Mouse (Mus musculus): Measurements from ENCODE around the gene St6galnac6. TPM values are rescaled to one million over a fixed set of nuclear protein-coding genes. Genes with fewer than 3 reads are reported as not detected.
A peak's percentile ranks its signal among the peaks of the same experiment; 100 is the strongest.

St6galnac6 gene
- polyA plus RNA-seq, 1 experiment: 22.3 TPM

DNA sequence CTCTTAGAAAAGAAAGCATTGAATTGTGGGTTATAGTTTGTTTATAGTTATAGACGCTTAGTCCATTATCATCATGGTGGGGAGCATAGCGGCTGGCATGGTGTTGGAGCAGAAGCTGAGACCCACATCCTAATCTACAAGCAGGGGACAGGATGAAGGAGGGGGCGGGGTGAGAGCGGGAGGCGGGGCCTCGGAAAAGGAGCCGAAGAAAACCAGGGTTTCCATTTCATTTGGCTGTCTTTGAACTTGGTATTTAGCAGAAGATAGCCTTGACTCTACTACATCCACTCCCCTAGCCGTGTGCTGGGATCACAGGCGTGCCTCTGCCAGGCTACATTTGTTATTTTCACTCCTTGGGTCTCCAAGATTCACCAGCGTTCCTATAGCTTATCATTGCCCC is 5.1 kb downstream of the St6galnac6 start:
- peaks cover 14% of the 10 kb centered on the region for H3K4me1 ChIP-seq (ENCODE audit: control insufficient read depth, insufficient read depth, insufficient read length)
- H3K4me3 ChIP-seq (ENCODE audit: extremely low read depth, insufficient read depth, insufficient read length): no peak overlapping the region
- no peaks in the 10 kb centered on the region; the same call in 1 of the 2 replicates for H3K27me3 ChIP-seq (ENCODE audit: control insufficient read depth, insufficient read depth, low read length)
- TF ChIP-seq CTCF (IDR thresholded peaks at IDR 0.05; ENCODE audit: extremely low read depth, insufficient read depth, insufficient read length, insufficient replicate concordance) (no peak), POLR2A (IDR thresholded peaks at IDR 0.05; ENCODE audit: low read depth, low read length) (no peak)
- WGBS: 72% methylated on average over 10 of the region's 10 CpGs
- no peak for DNase-seq (ENCODE audit: low read depth in 1 of 2, low spot score in 2 of 2)
- no peaks in the 10 kb centered on the region for H3K36me3 ChIP-seq (ENCODE audit: control insufficient read depth, insufficient read depth, low read length)
- no peak overlapping the region for H3K27ac ChIP-seq (ENCODE audit: insufficient read depth, low read length)

GRCm38 (mm10) chr2:32606161-32607142 is 6.9 kb downstream of the St6galnac6 start:
- Histone ChIP-seq H3K4me1 (ENCODE audit: control insufficient read depth, insufficient read depth, insufficient read length) (peaks cover 11% of the 10 kb centered on the region), H3K27ac (ENCODE audit: insufficient read depth, low read length) (no peak overlapping the region), H3K27me3 (ENCODE audit: control insufficient read depth, insufficient read depth, low read length) (no peaks in the 10 kb centered on the region; the same call in 1 of the 2 replicates), H3K36me3 (ENCODE audit: control insufficient read depth, insufficient read depth, low read length) (no peaks in the 10 kb centered on the region), H3K4me3 (ENCODE audit: extremely low read depth, insufficient read depth, insufficient read length) (peak overlapping the region; percentile 56)
- WGBS: 16% methylated on average over 54 of the region's 55 CpGs
- DNase-seq (ENCODE audit: low read depth in 1 of 2, low spot score in 2 of 2): peak in 1 of 2 experiments; percentile 78
- TF ChIP-seq CTCF (IDR thresholded peaks at IDR 0.05; ENCODE audit: extremely low read depth, insufficient read depth, insufficient read length, insufficient replicate concordance) (peak; percentile 15; the same call in 1 of the 2 replicates), POLR2A (IDR thresholded peaks at IDR 0.05; ENCODE audit: low read depth, low read length) (no peak)

- H3K36me3 ChIP-seq (ENCODE audit: control insufficient read depth, insufficient read depth, low read length): no peaks in the 10 kb centered on the region
- H3K27me3 ChIP-seq (ENCODE audit: control insufficient read depth, insufficient read depth, low read length): no peaks in the 10 kb centered on the region; the same call in 1 of the 2 replicates
- TF ChIP-seq CTCF (IDR thresholded peaks at IDR 0.05; ENCODE audit: extremely low read depth, insufficient read depth, insufficient read length, insufficient replicate concordance): no peak
- TF ChIP-seq POLR2A (IDR thresholded peaks at IDR 0.05; ENCODE audit: low read depth, low read length): no peak
- H3K4me3 ChIP-seq (ENCODE audit: extremely low read depth, insufficient read depth, insufficient read length): peak overlapping the region; percentile 56
- DNase-seq (ENCODE audit: low read depth in 1 of 2, low spot score in 2 of 2): peak in 1 of 2 experiments; percentile 34
- peaks cover 11% of the 10 kb centered on the region for H3K4me1 ChIP-seq (ENCODE audit: control insufficient read depth, insufficient read depth, insufficient read length)
- H3K27ac ChIP-seq (ENCODE audit: insufficient read depth, low read length): peak overlapping the region; percentile 46; the same call in 1 of the 2 replicates
- WGBS: 1% methylated on average over 33 of the region's 34 CpGs
These were observed 7.9 kb downstream of the St6galnac6 start for GRCm38 (mm10) chr2:32607262-32607947.

- Histone ChIP-seq H3K27me3 (ENCODE audit: control insufficient read depth, insufficient read depth, low read length) (no peaks in the 10 kb centered on the region; the same call in 1 of the 2 replicates), H3K4me3 (ENCODE audit: extremely low read depth, insufficient read depth, insufficient read length) (peak overlapping the region; percentile 31; the same call in 1 of the 2 replicates), H3K36me3 (ENCODE audit: control insufficient read depth, insufficient read depth, low read length) (no peaks in the 10 kb centered on the region), H3K27ac (ENCODE audit: insufficient read depth, low read length) (peak overlapping the region; percentile 54), H3K4me1 (ENCODE audit: control insufficient read depth, insufficient read depth, insufficient read length) (peaks cover 11% of the 10 kb centered on the region)
- peak in 1 of 2 experiments; percentile 34 for DNase-seq (ENCODE audit: low read depth in 1 of 2, low spot score in 2 of 2)
- no peak for TF ChIP-seq POLR2A (IDR thresholded peaks at IDR 0.05; ENCODE audit: low read depth, low read length)
- TF ChIP-seq CTCF (IDR thresholded peaks at IDR 0.05; ENCODE audit: extremely low read depth, insufficient read depth, insufficient read length, insufficient replicate concordance): no peak
- WGBS: 2% methylated on average over 25 of the region's 25 CpGs
These were observed 8.8 kb downstream of the St6galnac6 start for GRCm38 (mm10) chr2:32608141-32608777.

- peak overlapping the region; percentile 54 for H3K27ac ChIP-seq (ENCODE audit: insufficient read depth, low read length)
- H3K4me3 ChIP-seq (ENCODE audit: extremely low read depth, insufficient read depth, insufficient read length): peak overlapping the region; percentile 31; the same call in 1 of the 2 replicates
- peaks cover 11% of the 10 kb centered on the region for H3K4me1 ChIP-seq (ENCODE audit: control insufficient read depth, insufficient read depth, insufficient read length)
- TF ChIP-seq CTCF (IDR thresholded peaks at IDR 0.05; ENCODE audit: extremely low read depth, insufficient read depth, insufficient read length, insufficient replicate concordance) (no peak), POLR2A (IDR thresholded peaks at IDR 0.05; ENCODE audit: low read depth, low read length) (no peak)
- no peaks in the 10 kb centered on the region for H3K36me3 ChIP-seq (ENCODE audit: control insufficient read depth, insufficient read depth, low read length)
- no peaks in the 10 kb centered on the region; the same call in 1 of the 2 replicates for H3K27me3 ChIP-seq (ENCODE audit: control insufficient read depth, insufficient read depth, low read length)
- 56% methylated on average over 18 of the region's 18 CpGs for WGBS
- no peak for DNase-seq (ENCODE audit: low read depth in 1 of 2, low spot score in 2 of 2)
These were observed 9.4 kb downstream of the St6galnac6 start for GRCm38 (mm10) chr2:32608778-32609435.

All from spleen, adult 2 months (tissue).